Mouse (Mus musculus): ENCODE measurements around the gene Plod2. TPM values are rescaled to one million over a fixed set of nuclear protein-coding genes. Genes with fewer than 3 reads are reported as not detected.
A peak's percentile ranks its signal among the peaks of the same experiment; 100 is the strongest.

The Plod2 gene
- 12.1 and 12.8 TPM in 2 replicates for polyA plus RNA-seq (2015; fragmentation: Nextera tagmentation; extraction: Ambion mirVana)

DNA sequence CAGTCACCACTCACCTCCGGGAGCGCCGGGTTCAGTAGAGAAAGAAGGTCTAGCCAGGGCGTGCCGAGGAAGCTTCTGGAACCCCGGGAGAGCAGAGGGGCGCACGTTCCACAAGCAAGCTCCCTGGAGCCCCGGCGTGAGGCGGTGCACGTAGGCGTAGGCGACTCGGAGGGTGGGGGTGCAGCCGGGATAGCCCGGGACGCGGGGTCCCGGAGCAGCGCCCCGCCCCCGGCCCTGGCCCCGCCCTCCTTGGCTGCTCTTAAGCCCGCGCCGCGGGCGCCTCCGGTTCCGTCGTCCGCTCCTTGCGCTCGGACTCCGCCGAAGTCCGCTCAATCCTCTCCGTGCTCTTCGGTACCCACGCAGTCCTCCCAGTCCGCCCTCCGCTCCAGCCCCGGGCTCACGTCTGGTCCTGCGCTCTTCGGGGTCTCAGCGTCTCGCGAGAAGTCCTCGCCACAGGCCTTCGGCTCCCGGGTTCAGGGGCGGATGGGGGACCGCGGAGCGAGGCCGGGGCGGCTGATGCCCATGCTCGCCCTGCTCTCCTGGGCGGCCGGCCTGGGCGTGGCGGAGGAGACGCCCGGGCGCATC lies at the start of gene Plod2:
Gene Plod2, plus strand, starts transcription at position 247 of the 585 bp plus-strand sequence.
- Histone ChIP-seq H3K9me3 (replicated peaks; ENCODE audit: control insufficient read depth, low read length, poor library complexity, severe bottlenecking) (no peaks in the 10 kb centered on the region), H3K4me3 (ENCODE audit: low read depth, low read length) (peak within 1 kb of the TSS; percentile 92), H3K36me3 (ENCODE audit: control insufficient read depth, insufficient read depth, low read length) (no peaks in the 10 kb centered on the region), H3K27me3 (ENCODE audit: control insufficient read depth, insufficient read depth, low read depth, low read length) (no peaks in the 10 kb centered on the region), H3K27ac (ENCODE audit: low read length) (peak within 1 kb of the TSS; percentile 68), H3K9ac (ENCODE audit: low read depth, low read length) (peak within 1 kb of the TSS; percentile 89), H3K4me2 (ENCODE audit: low read length) (peak within 1 kb of the TSS; percentile 88), H3K4me1 (ENCODE audit: control insufficient read depth, insufficient read depth, low read length) (peaks cover 8% of the 10 kb centered on the region; the same call in 1 of the 2 replicates)
- WGBS: under 1% methylated on average over 44 of the region's 67 CpGs
- peak; percentile 96 for ATAC-seq

DNA sequence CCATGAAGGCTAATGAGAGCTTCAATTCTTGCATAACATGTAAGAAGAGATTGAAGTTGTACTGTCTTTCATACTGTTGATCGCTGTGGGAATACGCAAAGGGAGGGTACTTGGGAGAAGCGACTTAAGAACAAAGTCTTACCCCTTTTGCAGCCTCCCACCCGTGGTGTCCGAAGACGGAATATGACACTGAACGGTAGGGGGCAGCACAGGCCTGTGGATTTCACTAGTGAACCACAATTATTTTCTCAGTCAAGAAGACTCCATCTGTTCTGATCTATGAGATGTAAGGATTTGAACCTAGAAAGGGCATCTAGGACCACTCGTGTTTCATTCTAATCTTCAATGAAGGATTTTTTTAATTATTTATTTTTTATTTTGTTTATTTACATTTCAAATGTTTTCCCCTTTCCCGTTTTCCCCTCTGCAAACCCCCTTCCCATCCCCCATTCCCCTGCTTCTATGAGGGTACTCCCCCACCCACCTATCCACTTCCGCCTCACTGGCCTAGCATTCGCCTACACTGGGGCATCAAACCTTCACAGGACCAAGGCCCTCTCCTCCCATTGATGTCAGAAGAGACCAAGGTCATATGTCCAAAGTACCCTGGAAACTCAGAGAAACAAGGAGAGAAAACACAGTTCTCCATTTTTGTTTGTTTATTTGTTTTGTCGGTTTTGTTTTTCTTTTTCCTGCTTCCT lies 42.2 kb upstream of the Plod2 start:
- H3K4me1 ChIP-seq (ENCODE audit: control insufficient read depth, insufficient read depth, low read length): no peaks in the 10 kb centered on the region
- no peak overlapping the region for H3K4me2 ChIP-seq (ENCODE audit: low read length)
- no peaks in the 10 kb centered on the region for H3K9me3 ChIP-seq (replicated peaks; ENCODE audit: control insufficient read depth, low read length, poor library complexity, severe bottlenecking)
- H3K27me3 ChIP-seq (ENCODE audit: control insufficient read depth, insufficient read depth, low read depth, low read length): no peaks in the 10 kb centered on the region
- ATAC-seq: no peak
- H3K4me3 ChIP-seq (ENCODE audit: low read depth, low read length): no peak overlapping the region
- no peak overlapping the region for H3K27ac ChIP-seq (ENCODE audit: low read length)
- H3K36me3 ChIP-seq (ENCODE audit: control insufficient read depth, insufficient read depth, low read length): no peaks in the 10 kb centered on the region
- H3K9ac ChIP-seq (ENCODE audit: low read depth, low read length): no peak overlapping the region
- WGBS: 49% methylated on average over 12 of the region's 12 CpGs

DNA sequence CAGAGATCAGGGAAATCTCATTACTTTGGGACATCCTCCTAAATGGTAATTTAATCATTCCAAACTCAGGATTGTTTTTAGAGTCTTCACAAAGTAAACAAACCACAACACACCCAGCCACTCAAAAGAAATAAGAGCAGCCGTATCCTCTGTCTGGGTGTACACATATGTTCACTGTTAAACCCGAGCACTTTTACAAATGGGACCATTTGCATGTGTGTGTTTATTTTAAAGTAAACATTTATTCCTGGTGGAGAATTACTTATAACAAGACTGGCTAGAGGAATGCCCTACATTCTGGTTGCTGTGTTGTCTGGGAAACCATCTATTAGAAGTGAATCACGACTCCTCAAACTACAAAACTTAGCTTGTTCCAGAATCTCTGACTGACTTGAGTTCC lies 37.8 kb upstream of the Plod2 start:
- Histone ChIP-seq H3K4me1 (ENCODE audit: control insufficient read depth, insufficient read depth, low read length) (no peaks in the 10 kb centered on the region), H3K9ac (ENCODE audit: low read depth, low read length) (no peak overlapping the region), H3K27me3 (ENCODE audit: control insufficient read depth, insufficient read depth, low read depth, low read length) (no peaks in the 10 kb centered on the region), H3K36me3 (ENCODE audit: control insufficient read depth, insufficient read depth, low read length) (no peaks in the 10 kb centered on the region), H3K27ac (ENCODE audit: low read length) (no peak overlapping the region), H3K9me3 (replicated peaks; ENCODE audit: control insufficient read depth, low read length, poor library complexity, severe bottlenecking) (no peaks in the 10 kb centered on the region), H3K4me3 (ENCODE audit: low read depth, low read length) (no peak overlapping the region), H3K4me2 (ENCODE audit: low read length) (no peak overlapping the region)
- 87% methylated on average over 3 of the region's 3 CpGs for WGBS
- ATAC-seq: no peak

DNA sequence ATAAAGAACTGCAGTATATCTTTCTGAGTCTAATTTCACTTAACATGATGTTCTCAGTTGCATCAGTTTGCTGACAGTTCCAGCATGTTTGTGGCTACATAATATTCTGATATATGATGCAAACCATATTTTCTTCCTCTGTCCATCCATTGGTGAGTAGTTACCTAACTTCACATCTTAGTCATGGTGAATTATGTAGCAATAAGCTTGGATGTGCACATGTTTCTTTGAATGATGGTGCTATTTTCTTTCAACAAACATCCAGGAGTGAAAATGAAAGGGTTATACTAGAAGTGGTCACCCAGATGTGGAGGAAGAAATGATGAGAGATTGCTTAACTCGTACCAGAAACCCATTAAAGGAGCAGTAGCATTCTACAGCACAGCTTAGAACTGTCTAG lies 37.1 kb upstream of the Plod2 start:
- 61% methylated on average over 1 of the region's 1 CpGs for WGBS
- H3K9ac ChIP-seq (ENCODE audit: low read depth, low read length): no peak overlapping the region

DNA sequence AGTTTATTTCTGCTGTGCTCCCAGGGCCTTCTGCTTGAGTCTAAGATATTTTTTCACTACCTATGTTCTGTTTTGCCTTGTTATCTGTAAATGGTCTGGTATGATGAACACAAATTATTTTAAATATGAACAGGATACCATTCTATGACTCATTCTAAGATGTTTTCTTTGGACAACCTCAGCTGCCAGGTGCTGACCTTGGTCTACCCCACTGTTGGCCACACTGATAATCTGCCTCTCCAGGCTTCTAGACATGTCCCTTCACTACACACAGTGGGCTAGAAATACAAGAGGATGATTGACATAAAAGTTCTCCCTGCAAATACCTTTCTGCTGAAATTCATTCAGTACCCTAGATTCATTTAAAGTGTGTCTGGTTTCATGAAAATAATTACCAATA lies 30.3 kb upstream of the Plod2 start:
- Histone ChIP-seq H3K4me1 (ENCODE audit: control insufficient read depth, insufficient read depth, low read length) (no peaks in the 10 kb centered on the region), H3K9me3 (replicated peaks; ENCODE audit: control insufficient read depth, low read length, poor library complexity, severe bottlenecking) (no peaks in the 10 kb centered on the region), H3K27ac (ENCODE audit: low read length) (no peak overlapping the region), H3K27me3 (ENCODE audit: control insufficient read depth, insufficient read depth, low read depth, low read length) (no peaks in the 10 kb centered on the region), H3K36me3 (ENCODE audit: control insufficient read depth, insufficient read depth, low read length) (no peaks in the 10 kb centered on the region), H3K4me3 (ENCODE audit: low read depth, low read length) (no peak overlapping the region), H3K4me2 (ENCODE audit: low read length) (no peak overlapping the region), H3K9ac (ENCODE audit: low read depth, low read length) (no peak overlapping the region)
- ATAC-seq: no peak

More for the DNA sequence above, 37.1 kb upstream of the Plod2 start:
- H3K36me3 ChIP-seq (ENCODE audit: control insufficient read depth, insufficient read depth, low read length): no peaks in the 10 kb centered on the region
- no peaks in the 10 kb centered on the region for H3K9me3 ChIP-seq (replicated peaks; ENCODE audit: control insufficient read depth, low read length, poor library complexity, severe bottlenecking)
- H3K4me2 ChIP-seq (ENCODE audit: low read length): no peak overlapping the region
- no peaks in the 10 kb centered on the region for H3K27me3 ChIP-seq (ENCODE audit: control insufficient read depth, insufficient read depth, low read depth, low read length)
- H3K27ac ChIP-seq (ENCODE audit: low read length): no peak overlapping the region
- no peak overlapping the region for H3K4me3 ChIP-seq (ENCODE audit: low read depth, low read length)
- ATAC-seq: no peak
- H3K4me1 ChIP-seq (ENCODE audit: control insufficient read depth, insufficient read depth, low read length): no peaks in the 10 kb centered on the region

DNA sequence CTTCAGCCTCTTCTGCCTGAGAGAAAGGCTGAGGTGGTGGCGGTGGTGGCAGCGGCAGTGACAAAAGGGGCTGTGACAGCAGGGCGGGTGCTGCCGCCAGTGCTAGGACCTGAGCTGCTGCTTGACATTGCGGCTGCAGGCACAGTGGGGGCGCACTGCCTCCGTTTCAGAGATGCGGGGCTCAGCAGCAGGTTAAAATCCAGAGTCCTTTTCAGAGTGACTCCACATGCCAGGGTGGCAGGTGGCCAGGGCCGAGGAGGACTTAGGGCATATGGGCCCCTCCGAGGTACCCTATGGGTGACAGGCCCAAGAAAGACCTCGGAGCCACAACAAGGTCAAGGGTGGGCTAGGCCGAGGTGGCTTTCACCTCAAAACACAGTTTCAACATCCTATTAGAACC lies 25.0 kb upstream of the Plod2 start:
- H3K27me3 ChIP-seq (ENCODE audit: control insufficient read depth, insufficient read depth, low read depth, low read length): no peaks in the 10 kb centered on the region
- peaks cover 8% of the 10 kb centered on the region; the same call in 1 of the 2 replicates for H3K9me3 ChIP-seq (replicated peaks; ENCODE audit: control insufficient read depth, low read length, poor library complexity, severe bottlenecking)
- H3K4me2 ChIP-seq (ENCODE audit: low read length): no peak overlapping the region
- ATAC-seq: no peak
- H3K4me1 ChIP-seq (ENCODE audit: control insufficient read depth, insufficient read depth, low read length): no peaks in the 10 kb centered on the region
- H3K36me3 ChIP-seq (ENCODE audit: control insufficient read depth, insufficient read depth, low read length): no peaks in the 10 kb centered on the region
- no peak overlapping the region for H3K4me3 ChIP-seq (ENCODE audit: low read depth, low read length)
- no peak overlapping the region for H3K27ac ChIP-seq (ENCODE audit: low read length)
- no peak overlapping the region for H3K9ac ChIP-seq (ENCODE audit: low read depth, low read length)
- 97% methylated on average over 12 of the region's 12 CpGs for WGBS

DNA sequence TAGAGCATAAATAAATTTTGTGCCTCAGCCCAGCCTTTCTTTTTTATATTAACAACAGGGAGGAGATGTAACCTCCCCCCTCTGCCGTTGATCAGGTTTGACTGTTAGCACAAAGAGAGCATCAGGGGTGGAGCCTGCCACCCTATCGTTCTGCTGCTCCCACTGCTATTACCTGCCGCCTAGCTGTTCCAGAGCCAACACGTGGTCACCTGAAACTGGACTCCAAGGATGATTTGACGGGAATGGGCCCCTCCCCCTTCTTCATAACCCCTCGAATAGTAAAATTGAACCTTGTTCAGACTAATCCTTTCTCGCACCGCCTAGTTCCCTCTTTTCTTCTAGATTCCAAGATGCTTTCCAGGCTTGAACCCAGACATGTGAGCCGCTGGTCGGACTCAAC lies 21.3 kb upstream of the Plod2 start:
- no peak overlapping the region for H3K9ac ChIP-seq (ENCODE audit: low read depth, low read length)
- 93% methylated on average over 10 of the region's 10 CpGs for WGBS
- no peaks in the 10 kb centered on the region for H3K27me3 ChIP-seq (ENCODE audit: control insufficient read depth, insufficient read depth, low read depth, low read length)
- ATAC-seq: no peak
- no peak overlapping the region for H3K4me3 ChIP-seq (ENCODE audit: low read depth, low read length)
- no peak overlapping the region for H3K4me2 ChIP-seq (ENCODE audit: low read length)
- no peaks in the 10 kb centered on the region for H3K36me3 ChIP-seq (ENCODE audit: control insufficient read depth, insufficient read depth, low read length)
- H3K27ac ChIP-seq (ENCODE audit: low read length): no peak overlapping the region
- no peaks in the 10 kb centered on the region for H3K4me1 ChIP-seq (ENCODE audit: control insufficient read depth, insufficient read depth, low read length)
- peaks cover 8% of the 10 kb centered on the region; the same call in 1 of the 2 replicates for H3K9me3 ChIP-seq (replicated peaks; ENCODE audit: control insufficient read depth, low read length, poor library complexity, severe bottlenecking)

DNA sequence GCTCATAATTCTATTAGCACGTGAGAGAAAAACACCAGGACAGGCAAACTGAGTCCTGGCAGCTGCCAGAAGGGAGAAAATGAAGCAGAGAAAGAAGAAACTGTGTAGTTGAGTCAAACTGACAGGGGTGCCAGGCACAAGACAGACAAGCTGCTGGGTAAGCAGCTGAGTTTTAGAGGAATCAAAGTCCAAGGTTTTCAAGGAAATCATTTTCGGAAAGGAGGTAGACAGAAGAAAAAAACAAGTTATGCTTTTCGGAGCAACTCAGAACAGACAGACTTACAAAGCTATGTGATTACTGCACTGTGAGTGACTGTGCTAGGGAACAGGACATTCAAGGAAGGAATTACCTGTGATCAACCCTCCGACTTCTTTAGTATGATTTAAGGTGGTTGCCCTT lies 17.5 kb upstream of the Plod2 start:
- H3K4me3 ChIP-seq (ENCODE audit: low read depth, low read length): no peak overlapping the region
- no peaks in the 10 kb centered on the region for H3K9me3 ChIP-seq (replicated peaks; ENCODE audit: control insufficient read depth, low read length, poor library complexity, severe bottlenecking)
- no peak overlapping the region for H3K4me2 ChIP-seq (ENCODE audit: low read length)
- H3K36me3 ChIP-seq (ENCODE audit: control insufficient read depth, insufficient read depth, low read length): no peaks in the 10 kb centered on the region
- H3K9ac ChIP-seq (ENCODE audit: low read depth, low read length): no peak overlapping the region
- H3K4me1 ChIP-seq (ENCODE audit: control insufficient read depth, insufficient read depth, low read length): no peaks in the 10 kb centered on the region
- no peak for ATAC-seq
- 89% methylated on average over 4 of the region's 4 CpGs for WGBS
- no peak overlapping the region for H3K27ac ChIP-seq (ENCODE audit: low read length)
- no peaks in the 10 kb centered on the region for H3K27me3 ChIP-seq (ENCODE audit: control insufficient read depth, insufficient read depth, low read depth, low read length)

DNA sequence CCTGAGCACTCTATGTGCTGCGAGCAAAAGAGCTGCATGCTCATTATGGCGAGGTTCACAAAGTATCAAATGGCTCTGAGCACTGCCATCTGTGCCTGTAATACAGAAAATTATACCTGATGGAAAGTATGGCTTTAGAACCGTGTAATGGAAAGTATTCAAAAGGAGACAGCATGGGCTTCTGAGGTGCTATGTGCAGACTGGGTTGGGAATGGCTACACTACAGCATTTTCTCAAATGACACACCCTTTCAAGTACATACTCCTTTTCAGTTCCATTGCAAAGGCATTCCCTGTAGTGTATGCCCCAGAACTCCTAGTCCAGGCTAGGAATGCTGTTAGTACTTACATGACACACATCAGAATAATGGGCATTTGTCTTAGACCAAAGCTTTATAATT lies 12.0 kb upstream of the Plod2 start:
- Histone ChIP-seq H3K4me1 (ENCODE audit: control insufficient read depth, insufficient read depth, low read length) (no peaks in the 10 kb centered on the region), H3K36me3 (ENCODE audit: control insufficient read depth, insufficient read depth, low read length) (no peaks in the 10 kb centered on the region), H3K9ac (ENCODE audit: low read depth, low read length) (no peak overlapping the region), H3K27me3 (ENCODE audit: control insufficient read depth, insufficient read depth, low read depth, low read length) (no peaks in the 10 kb centered on the region), H3K9me3 (replicated peaks; ENCODE audit: control insufficient read depth, low read length, poor library complexity, severe bottlenecking) (no peaks in the 10 kb centered on the region), H3K27ac (ENCODE audit: low read length) (no peak overlapping the region), H3K4me3 (ENCODE audit: low read depth, low read length) (no peak overlapping the region), H3K4me2 (ENCODE audit: low read length) (no peak overlapping the region)
- 89% methylated on average over 3 of the region's 3 CpGs for WGBS
- ATAC-seq: no peak

Measured in midbrain, embryonic 16.5 days (tissue).